Mouse (Mus musculus) myocyte (in vitro differentiated cells): ENCODE measurements around the gene Ugt1a9. TPM values are rescaled to one million over a fixed set of nuclear protein-coding genes. Genes with fewer than 3 reads are reported as not detected.

Experiments used
- H3K27me3 ChIP-seq: one replicate; pipeline ENCODE4 v1.6.1; 2011; ENCODE audit not compliant: control insufficient read depth, insufficient read depth, insufficient read length
- H3K36me3 ChIP-seq: one replicate; pipeline ENCODE4 v1.6.1; 2011; ENCODE audit not compliant: control insufficient read depth, insufficient read depth
- H3K4me2 ChIP-seq: one replicate; pipeline ENCODE4 v1.6.1; 2011; ENCODE audit warnings: low read depth, control low read depth
- H3K4me3 ChIP-seq: one replicate; pipeline ENCODE4 v1.5.1; 2011; ENCODE audit warnings: mild to moderate bottlenecking, control low read depth, moderate library complexity
- H3K79me2 ChIP-seq: one replicate; pipeline ENCODE4 v1.6.1; 2011; ENCODE audit not compliant: control insufficient read depth, insufficient read depth
- H3ac ChIP-seq: one replicate; pipeline ENCODE4 v1.6.1; 2011; ENCODE audit not compliant: control insufficient read depth, insufficient read length
- CEBPB ChIP-seq: IDR thresholded peaks from 2 replicates; pipeline ENCODE4 v1.6.1; 2011; ENCODE audit warnings: mild to moderate bottlenecking, moderate library complexity; ENCODE audit not compliant: poor library complexity, insufficient read depth, severe bottlenecking
- E2F4 ChIP-seq: IDR thresholded peaks from one replicate; pipeline ENCODE4 v1.6.1; 2011; ENCODE audit warnings: mild to moderate bottlenecking, control low read depth, moderate library complexity; ENCODE audit not compliant: insufficient read depth
- MAX ChIP-seq: IDR thresholded peaks from one replicate; pipeline ENCODE4 v1.6.1; 2011; ENCODE audit warnings: low read depth, mild to moderate bottlenecking, control low read depth
- MYOD1 ChIP-seq, 3 experiments: IDR thresholded peaks; one replicate each; pipeline ENCODE4 v1.6.1; 2011; ENCODE audit warnings: control low read depth in 2 of 3, low read depth in 2 of 3, mild to moderate bottlenecking in 2 of 3, moderate library complexity in 1 of 3; ENCODE audit not compliant: insufficient read length in 2 of 3, control insufficient read depth in 1 of 3
- MYOG ChIP-seq, 3 experiments: IDR thresholded peaks; one replicate each; pipeline ENCODE4 v1.6.1; 2011; ENCODE audit warnings: control low read depth in 2 of 3, low read depth in 2 of 3, mild to moderate bottlenecking in 2 of 3; ENCODE audit not compliant: insufficient read length in 2 of 3, control insufficient read depth in 1 of 3, insufficient read depth in 1 of 3
- POLR2A ChIP-seq: IDR thresholded peaks from one replicate; pipeline ENCODE4 v1.6.1; 2011; ENCODE audit warnings: low read depth, mild to moderate bottlenecking, control low read depth, moderate library complexity; ENCODE audit not compliant: insufficient read length
- POLR2AphosphoS2 ChIP-seq: IDR thresholded peaks from one replicate; pipeline ENCODE4 v1.6.1; 2011; ENCODE audit warnings: low read depth, control low read depth; ENCODE audit not compliant: insufficient read length
- REST ChIP-seq: IDR thresholded peaks from one replicate; pipeline ENCODE4 v1.6.1; 2011; ENCODE audit warnings: mild to moderate bottlenecking, control low read depth, moderate library complexity; ENCODE audit not compliant: insufficient read depth, insufficient read length
- SRF ChIP-seq: IDR thresholded peaks from one replicate; pipeline ENCODE4 v1.6.1; 2011; ENCODE audit warnings: low read depth; ENCODE audit not compliant: control insufficient read depth, insufficient read length
- TCF12 ChIP-seq: IDR thresholded peaks from one replicate; pipeline ENCODE4 v1.6.1; 2011; ENCODE audit warnings: mild to moderate bottlenecking, control low read depth; ENCODE audit not compliant: poor library complexity, insufficient read depth, severe bottlenecking
- TCF3 ChIP-seq: IDR thresholded peaks from one replicate; pipeline ENCODE4 v1.6.1; 2011; ENCODE audit warnings: low read depth, control low read depth; ENCODE audit not compliant: insufficient read length
- USF1 ChIP-seq: IDR thresholded peaks from one replicate; pipeline ENCODE4 v1.6.1; 2011; ENCODE audit warnings: low read depth, mild to moderate bottlenecking, control low read depth, moderate library complexity
- polyA plus RNA-seq: library from polyadenylated mRNA; unstranded; fragments of >200 nt; fragmentation: generic; extraction: Trizol; gene quantifications from one replicate; pipeline ENCODE4 v1.2.1, GENCODE M21; 2012; ENCODE audit warnings: missing spikeins

Ugt1a9 gene
- polyA plus RNA-seq, 1 experiment = not detected

GRCm38 (mm10) chr1:88212341-88213045 is 141.9 kb downstream of the Ugt1a9 start:
- H3ac ChIP-seq = no peak overlapping the region
- no peaks in the 10 kb centered on the region for H3K79me2 ChIP-seq
- H3K27me3 ChIP-seq = no peaks in the 10 kb centered on the region
- no peak overlapping the region for H3K4me3 ChIP-seq
- TF ChIP-seq MAX = no peak
- no peak for TF ChIP-seq REST
- no peak for TF ChIP-seq POLR2A
- H3K36me3 ChIP-seq = no peaks in the 10 kb centered on the region
- no peak overlapping the region for H3K4me2 ChIP-seq

- Histone ChIP-seq H3ac (no peak overlapping the region), H3K27me3 (no peaks in the 10 kb centered on the region), H3K79me2 (no peaks in the 10 kb centered on the region), H3K4me3 (no peak overlapping the region), H3K36me3 (no peaks in the 10 kb centered on the region), H3K4me2 (no peak overlapping the region)
- no peak for TF ChIP-seq MAX
- TF ChIP-seq REST = no peak
- TF ChIP-seq TCF12 = no peak
- TF ChIP-seq E2F4 = no peak
- no peak for TF ChIP-seq POLR2AphosphoS2
- no peak for TF ChIP-seq CEBPB
- no peak for TF ChIP-seq SRF
- no peak for TF ChIP-seq TCF3
- no peak for TF ChIP-seq USF1
Observed at GRCm38 (mm10) chr1:88213061-88213460, 142.5 kb downstream of the Ugt1a9 start.

GRCm38 (mm10) chr1:88213766-88214461 is 143.3 kb downstream of the Ugt1a9 start:
- TF ChIP-seq POLR2AphosphoS2 (no peak), SRF (no peak), TCF12 (no peak), TCF3 (no peak), POLR2A (no peak)
- Histone ChIP-seq H3K36me3 (no peaks in the 10 kb centered on the region), H3K79me2 (no peaks in the 10 kb centered on the region), H3ac (no peak overlapping the region), H3K27me3 (no peaks in the 10 kb centered on the region), H3K4me2 (no peak overlapping the region), H3K4me3 (no peak overlapping the region)

- no peak for TF ChIP-seq CEBPB
- no peak for TF ChIP-seq TCF12
- TF ChIP-seq E2F4 = no peak
- no peak for TF ChIP-seq REST
- no peak for TF ChIP-seq TCF3
- no peak overlapping the region for H3K4me2 ChIP-seq
- H3K79me2 ChIP-seq = no peaks in the 10 kb centered on the region
Observed at GRCm38 (mm10) chr1:88214462-88214952, 143.9 kb downstream of the Ugt1a9 start.

GRCm38 (mm10) chr1:88215466-88216380 is 145.1 kb downstream of the Ugt1a9 start:
- Histone ChIP-seq H3K4me3 (no peak overlapping the region), H3K79me2 (no peaks in the 10 kb centered on the region), H3ac (no peak overlapping the region), H3K36me3 (no peaks in the 10 kb centered on the region), H3K4me2 (no peak overlapping the region), H3K27me3 (no peaks in the 10 kb centered on the region)
- no peak for TF ChIP-seq POLR2AphosphoS2
- no peak for TF ChIP-seq MAX
- TF ChIP-seq E2F4 = no peak
- no peak for TF ChIP-seq USF1
- TF ChIP-seq SRF = no peak
- TF ChIP-seq TCF12 = no peak
- TF ChIP-seq MYOD1 (IDR thresholded peaks at IDR 0.05; ENCODE audit: control insufficient read depth in 1 of 3, insufficient read length in 2 of 3, low read depth in 2 of 3) = no peak
- no peak for TF ChIP-seq CEBPB
- no peak for TF ChIP-seq POLR2A
- no peak for TF ChIP-seq MYOG (IDR thresholded peaks at IDR 0.05; ENCODE audit: control insufficient read depth in 1 of 3, insufficient read depth in 1 of 3, insufficient read length in 2 of 3, low read depth in 2 of 3)
- TF ChIP-seq TCF3 = no peak
- TF ChIP-seq REST = no peak

More at GRCm38 (mm10) chr1:88214462-88214952, 143.9 kb downstream of the Ugt1a9 start:
- Histone ChIP-seq H3K27me3 (no peaks in the 10 kb centered on the region), H3K4me3 (no peak overlapping the region), H3K36me3 (no peaks in the 10 kb centered on the region), H3ac (no peak overlapping the region)
